Mouse (Mus musculus) liver, embryonic 11.5 days (tissue): ENCODE data around the gene Cadm4. TPM values are rescaled to one million over a fixed set of nuclear protein-coding genes. Genes with fewer than 3 reads are reported as not detected.

Source experiments
- ATAC-seq: fragments of 200-750 bp; cut with Nextera tagmentation; replicated peaks from 2 replicates; pipeline ENCODE4 v1.8.0; 2017; ENCODE audit warnings: moderate number of reproducible peaks, mild to moderate bottlenecking, moderate TSS enrichment, moderate library complexity; ENCODE audit not compliant: low FRiP score
- DNase-seq: peaks from one replicate; pipeline ENCODE4 v3.0.0-alpha.2; 2017; ENCODE audit warnings: low spot score
- H3K27ac ChIP-seq: fragments of 300-500 bp; sonication (generic); 2 replicates; pipeline ENCODE4 v1.5.1; 2014; ENCODE audit warnings: mild to moderate bottlenecking, low read depth, low read length, control low read depth
- H3K27me3 ChIP-seq: fragments of 300-500 bp; sonication (generic); replicated peaks from 2 replicates; pipeline ENCODE4 v1.6.1; 2014; ENCODE audit warnings: low read length, mixed read lengths; ENCODE audit not compliant: control insufficient read depth, insufficient read depth
- H3K36me3 ChIP-seq: fragments of 300-500 bp; sonication (generic); 2 replicates; pipeline ENCODE4 v1.6.1; 2014; ENCODE audit warnings: mild to moderate bottlenecking, low read length, moderate library complexity, mixed read lengths; ENCODE audit not compliant: control insufficient read depth, insufficient read depth
- H3K4me1 ChIP-seq: fragments of 300-500 bp; sonication (generic); replicated peaks from 2 replicates; pipeline ENCODE4 v1.6.1; 2014; ENCODE audit warnings: low read length, mixed read lengths; ENCODE audit not compliant: control insufficient read depth, insufficient read depth
- H3K4me2 ChIP-seq: fragments of 300-500 bp; sonication (generic); 2 replicates; pipeline ENCODE4 v1.6.1; 2014; ENCODE audit warnings: mild to moderate bottlenecking, control low read depth, moderate library complexity
- H3K4me3 ChIP-seq: fragments of 300-500 bp; sonication (generic); 2 replicates; pipeline ENCODE4 v1.5.1; 2014; ENCODE audit warnings: low read depth, low read length, control low read depth
- H3K9ac ChIP-seq: fragments of 300-500 bp; sonication (generic); 2 replicates; pipeline ENCODE4 v1.6.1; 2014; ENCODE audit warnings: low read depth, low read length, control low read depth
- H3K9me3 ChIP-seq: fragments of 300-500 bp; sonication (generic); 2 replicates; pipeline ENCODE4 v1.6.1; 2016; ENCODE audit warnings: low read length, inconsistent platforms, mixed read lengths; ENCODE audit not compliant: control insufficient read depth
- WGBS: fragments of 180-500 bp; shearing (Covaris S2); extraction: QIAGEN DNeasy Blood & Tissue Kit; methylation state at CpG from one replicate; pipeline ENCODE4 v1.1.7; 2014; 5-methylcytosine and 5-hydroxymethylcytosine counted together
- polyA plus RNA-seq: library from polyadenylated mRNA; unstranded; fragments of >200 nt; fragmentation: Nextera tagmentation; extraction: Ambion mirVana; gene quantifications from 2 replicates; pipeline ENCODE4 v1.2.1, GENCODE M21; 2014

Gene Cadm4
- polyA plus RNA-seq, 1 experiment from 2014 or later: 0.25 TPM

DNA sequence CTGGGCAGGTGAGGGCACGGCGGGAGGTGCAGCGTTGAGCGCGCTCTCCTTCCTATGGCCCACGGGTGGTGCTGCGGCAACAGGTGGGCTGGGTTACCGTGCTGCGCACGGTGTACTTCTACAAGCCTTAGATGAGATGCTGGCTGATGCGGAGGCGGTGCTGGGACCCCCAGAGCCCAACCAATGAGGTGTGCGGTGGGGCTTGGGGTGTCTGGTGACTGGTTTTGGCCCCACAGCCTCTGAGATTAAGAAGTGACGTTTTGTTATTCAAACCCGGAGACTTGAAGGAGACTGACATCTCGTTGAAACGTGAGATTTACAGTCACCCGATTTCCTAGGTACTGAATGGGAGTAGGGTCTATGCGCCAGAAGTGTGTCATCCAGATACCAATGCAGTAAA is 52.5 kb downstream of the Cadm4 start:
- no peak overlapping the region for H3K27ac ChIP-seq
- no peak overlapping the region for H3K9ac ChIP-seq
- 58% methylated on average over 19 of the region's 19 CpGs for WGBS
- ATAC-seq: no peak
- peaks cover 9% of the 10 kb centered on the region for H3K36me3 ChIP-seq
- no peak for DNase-seq
- peak overlapping the region; percentile 17; the same call in 1 of the 2 replicates for H3K4me2 ChIP-seq
- H3K9me3 ChIP-seq: no peaks in the 10 kb centered on the region
- no peak overlapping the region for H3K4me3 ChIP-seq
- peaks cover 13% of the 10 kb centered on the region for H3K27me3 ChIP-seq
- H3K4me1 ChIP-seq: peaks cover 14% of the 10 kb centered on the region

GRCm38 (mm10) chr7:24537081-24537480 is 55.3 kb downstream of the Cadm4 start:
- no peak overlapping the region for H3K4me3 ChIP-seq
- 84% methylated on average over 4 of the region's 4 CpGs for WGBS
- no peak overlapping the region for H3K27ac ChIP-seq
- H3K9ac ChIP-seq: no peak overlapping the region
- ATAC-seq (no peak), DNase-seq (no peak)
- no peak overlapping the region for H3K4me2 ChIP-seq
- H3K36me3 ChIP-seq: peaks cover 9% of the 10 kb centered on the region
- peaks cover 2% of the 10 kb centered on the region; the same call in 1 of the 2 replicates for H3K4me1 ChIP-seq
- peaks cover 13% of the 10 kb centered on the region for H3K27me3 ChIP-seq
- no peaks in the 10 kb centered on the region for H3K9me3 ChIP-seq

DNA sequence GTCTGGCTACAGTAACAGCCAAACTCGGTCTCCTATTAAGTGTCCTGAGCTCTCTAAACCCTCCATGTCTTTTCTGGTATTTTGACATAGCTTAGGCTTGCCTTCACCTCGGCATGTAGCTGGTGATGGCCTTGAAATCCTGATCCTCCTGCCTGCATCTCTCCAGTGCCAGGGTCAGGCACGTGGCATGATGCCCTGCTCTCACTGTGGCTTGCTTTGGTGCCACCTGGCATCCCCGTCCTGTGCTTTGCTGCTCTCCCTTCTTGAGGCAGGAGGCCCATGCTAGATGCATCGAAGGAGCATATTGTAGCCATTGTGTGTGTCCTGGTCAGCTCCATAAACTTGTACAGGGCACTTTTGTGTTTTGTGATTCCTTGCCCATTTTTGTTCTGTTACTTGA is 55.8 kb downstream of the Cadm4 start:
- WGBS: 71% methylated on average over 5 of the region's 5 CpGs

DNA sequence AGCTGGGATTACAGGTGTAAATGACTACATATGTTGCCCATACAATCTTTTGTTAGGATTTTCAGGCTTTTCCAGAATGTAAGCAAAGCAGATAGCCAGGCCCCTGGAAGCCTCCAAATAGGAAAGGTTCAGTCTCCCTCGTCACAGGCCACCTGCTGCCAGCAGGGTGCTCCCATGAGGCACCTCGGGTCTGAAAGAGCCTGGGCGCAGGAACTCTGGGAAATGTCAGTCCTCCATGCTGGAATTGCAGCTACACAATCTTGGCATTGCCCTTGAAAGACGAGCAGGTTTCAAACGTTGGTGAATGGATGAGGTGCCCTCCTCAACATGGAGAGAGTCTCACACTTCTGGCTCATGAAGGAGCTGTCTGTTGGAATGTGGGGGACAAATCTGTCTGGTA is 56.3 kb downstream of the Cadm4 start:
- H3K27ac ChIP-seq: no peak overlapping the region
- no peaks in the 10 kb centered on the region for H3K9me3 ChIP-seq
- H3K4me1 ChIP-seq: no peaks in the 10 kb centered on the region

More for the DNA sequence above, 55.8 kb downstream of the Cadm4 start:
- Histone ChIP-seq H3K36me3 (peaks cover 9% of the 10 kb centered on the region), H3K4me2 (no peak overlapping the region), H3K27ac (no peak overlapping the region), H3K27me3 (peaks cover 13% of the 10 kb centered on the region), H3K4me3 (no peak overlapping the region), H3K9ac (no peak overlapping the region), H3K4me1 (no peaks in the 10 kb centered on the region), H3K9me3 (no peaks in the 10 kb centered on the region)
- ATAC-seq (no peak), DNase-seq (no peak)

GRCm38 (mm10) chr7:24538701-24539100 is 56.9 kb downstream of the Cadm4 start:
- H3K9me3 ChIP-seq: no peaks in the 10 kb centered on the region
- no peak overlapping the region for H3K4me3 ChIP-seq
- H3K27me3 ChIP-seq: peaks cover 7% of the 10 kb centered on the region
- WGBS: 61% methylated on average over 5 of the region's 5 CpGs
- no peak overlapping the region for H3K9ac ChIP-seq
- DNase-seq: no peak
- H3K27ac ChIP-seq: no peak overlapping the region
- no peak for ATAC-seq
- no peaks in the 10 kb centered on the region for H3K4me1 ChIP-seq
- no peak overlapping the region for H3K4me2 ChIP-seq
- H3K36me3 ChIP-seq: peaks cover 4% of the 10 kb centered on the region

More for the DNA sequence above, 56.3 kb downstream of the Cadm4 start:
- Histone ChIP-seq H3K9ac (no peak overlapping the region), H3K27me3 (peaks cover 12% of the 10 kb centered on the region), H3K4me2 (no peak overlapping the region), H3K4me3 (no peak overlapping the region), H3K36me3 (peaks cover 8% of the 10 kb centered on the region)
- DNase-seq (no peak), ATAC-seq (no peak)
- 46% methylated on average over 5 of the region's 5 CpGs for WGBS

GRCm38 (mm10) chr7:24539686-24540085 is 57.9 kb downstream of the Cadm4 start:
- DNase-seq (no peak), ATAC-seq (no peak)
- Histone ChIP-seq H3K27me3 (no peaks in the 10 kb centered on the region), H3K4me2 (no peak overlapping the region), H3K4me1 (no peaks in the 10 kb centered on the region), H3K36me3 (no peaks in the 10 kb centered on the region), H3K9me3 (no peaks in the 10 kb centered on the region), H3K27ac (no peak overlapping the region), H3K4me3 (no peak overlapping the region), H3K9ac (no peak overlapping the region)
- WGBS: 90% methylated on average over 4 of the region's 4 CpGs

GRCm38 (mm10) chr7:24544506-24544905 is 62.7 kb downstream of the Cadm4 start:
- H3K4me3 ChIP-seq: no peak overlapping the region
- no peaks in the 10 kb centered on the region for H3K27me3 ChIP-seq
- H3K4me1 ChIP-seq: peaks cover 10% of the 10 kb centered on the region
- no peaks in the 10 kb centered on the region for H3K9me3 ChIP-seq
- 74% methylated on average over 2 of the region's 2 CpGs for WGBS
- no peak overlapping the region for H3K27ac ChIP-seq
- 0 out of 2 replicates have a peak, but pooled peaks cover 7% of the 10 kb centered on the region for H3K36me3 ChIP-seq
- H3K9ac ChIP-seq: no peak overlapping the region
- DNase-seq (no peak), ATAC-seq (no peak)
- no peak overlapping the region for H3K4me2 ChIP-seq

DNA sequence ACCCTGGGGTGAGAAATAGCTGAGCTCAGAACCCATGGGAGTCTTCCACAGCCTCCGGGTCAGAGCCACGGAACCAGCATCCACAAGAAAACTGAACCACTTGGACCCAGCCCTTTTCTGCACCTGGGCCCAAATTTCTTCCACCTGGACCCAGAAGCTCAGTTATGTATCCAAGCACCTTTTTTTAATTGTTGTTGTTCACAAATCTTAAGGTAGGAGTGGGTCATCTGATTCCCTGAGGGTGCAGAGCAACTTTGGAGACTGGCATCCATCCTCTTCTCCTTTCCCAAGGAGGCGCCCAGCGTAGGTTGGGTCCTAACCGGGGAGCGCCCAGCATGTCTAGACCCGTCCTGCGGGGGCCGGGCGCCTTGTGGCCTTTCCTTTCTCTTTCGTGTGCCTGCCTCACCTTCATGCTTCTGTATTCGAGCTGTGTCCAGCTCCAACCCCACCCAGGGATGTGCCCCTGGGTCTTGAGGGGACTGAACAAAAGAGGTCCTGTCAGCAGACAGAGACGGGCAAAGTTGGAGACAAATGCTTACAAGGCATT is 64.3 kb downstream of the Cadm4 start, which contains the start of the genes Pinlyp and Xrcc1:
Gene Pinlyp (minus strand): TSS at position 51 of the 547 bp plus-strand sequence.
Gene Xrcc1 (plus strand): TSS at position 222 of the 547 bp plus-strand sequence.
- Histone ChIP-seq H3K36me3 (peaks cover 11% of the 10 kb centered on the region; the same call in 1 of the 2 replicates), H3K4me1 (peaks cover 10% of the 10 kb centered on the region), H3K9me3 (no peaks in the 10 kb centered on the region), H3K4me3 (peak within 1 kb of the TSS; percentile 65), H3K27me3 (no peaks in the 10 kb centered on the region), H3K9ac (peak within 1 kb of the TSS; percentile 67), H3K4me2 (peak within 1 kb of the TSS; percentile 80), H3K27ac (peak within 1 kb of the TSS; percentile 34; the same call in 1 of the 2 replicates)
- no peak for DNase-seq
- WGBS: 41% methylated on average over 13 of the region's 13 CpGs
- peak; percentile 4; the same call in 1 of the 2 replicates for ATAC-seq
